Mouse (Mus musculus) stomach, postnatal 0 days (tissue): ENCODE measurements around the gene Brox.

Experiments
- CTCF ChIP-seq: IDR thresholded peaks from 2 replicates; pipeline ENCODE4 v1.5.1; 2016; ENCODE audit warnings: antibody characterized with exemption, low read depth, mild to moderate bottlenecking, moderate library complexity
- EP300 ChIP-seq: optimal IDR thresholded peaks from 2 replicates; pipeline ENCODE3; 2016; ENCODE audit warnings: antibody characterized with exemption

DNA sequence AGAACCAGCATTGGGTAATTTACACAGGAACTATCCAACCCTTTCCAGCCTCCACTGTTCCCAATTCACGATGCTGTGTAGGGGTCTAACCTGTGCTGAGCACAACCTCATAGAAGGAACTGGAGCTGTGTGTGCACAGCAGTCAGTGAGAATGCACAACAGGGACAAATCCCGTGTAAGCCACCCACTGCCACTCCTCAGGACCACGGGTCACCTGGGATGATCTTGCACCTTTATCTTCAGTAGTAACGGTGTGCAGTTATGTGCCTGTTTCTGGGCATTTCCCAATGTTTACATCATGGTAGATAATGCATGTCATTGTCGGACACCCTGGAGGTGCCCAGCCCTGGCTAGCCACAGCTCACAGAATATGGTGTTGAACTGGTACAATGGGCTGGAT lies 21.3 kb downstream of the Brox start:
- no peak for TF ChIP-seq CTCF
- TF ChIP-seq EP300 = no peak
